Mouse (Mus musculus) embryonic facial prominence, embryonic 11.5 days (tissue): ENCODE data around the gene Prdm9. TPM values are rescaled to one million over a fixed set of nuclear protein-coding genes. Genes with fewer than 3 reads are reported as not detected.
A peak's percentile ranks its signal among the peaks of the same experiment; 100 is the strongest.
"Not testable (repeated sequence)": the region's sequence is repeated elsewhere in the genome, so short reads cannot be mapped to it uniquely, and the experiment has no call there.

Experiments used
- ATAC-seq: fragments of 200-750 bp; cut with Nextera tagmentation; replicated peaks from 2 replicates; pipeline ENCODE4 v1.8.0; 2017; ENCODE audit warnings: low read depth; ENCODE audit not compliant: insufficient number of reproducible peaks, low FRiP score, low TSS enrichment
- DNase-seq: peaks from one replicate; pipeline ENCODE4 v3.0.0-alpha.2; 2015; ENCODE audit warnings: low spot score
- H3K27ac ChIP-seq: fragments of 300-500 bp; sonication (generic); replicated peaks from 2 replicates; pipeline ENCODE4 v1.5.1; 2014; ENCODE audit warnings: mild to moderate bottlenecking, low read depth, low read length, control low read depth
- H3K27me3 ChIP-seq: fragments of 300-500 bp; sonication (generic); 2 replicates; pipeline ENCODE4 v1.6.1; 2014; ENCODE audit warnings: mild to moderate bottlenecking, low read length, moderate library complexity, mixed read lengths; ENCODE audit not compliant: control insufficient read depth, insufficient read depth
- H3K36me3 ChIP-seq: fragments of 300-500 bp; sonication (generic); replicated peaks from 2 replicates; pipeline ENCODE4 v1.6.1; 2014; ENCODE audit warnings: low read depth, mild to moderate bottlenecking, low read length, moderate library complexity, mixed read lengths; ENCODE audit not compliant: control insufficient read depth, insufficient read depth
- H3K4me1 ChIP-seq: fragments of 300-500 bp; sonication (generic); 2 replicates; pipeline ENCODE4 v1.6.1; 2014; ENCODE audit warnings: low read length, mixed read lengths; ENCODE audit not compliant: control insufficient read depth, insufficient read depth
- H3K4me2 ChIP-seq: fragments of 300-500 bp; sonication (generic); 2 replicates; pipeline ENCODE4 v1.6.1; 2014; ENCODE audit warnings: low read depth, mild to moderate bottlenecking, control low read depth, low read length, moderate library complexity
- H3K4me3 ChIP-seq: fragments of 300-500 bp; sonication (generic); 2 replicates; pipeline ENCODE4 v1.5.1; 2014; ENCODE audit warnings: low read depth, low read length, control low read depth
- H3K9ac ChIP-seq: fragments of 300-500 bp; sonication (generic); replicated peaks from 2 replicates; pipeline ENCODE4 v1.6.1; 2014; ENCODE audit warnings: mild to moderate bottlenecking, control low read depth, low read length
- H3K9me3 ChIP-seq: fragments of 300-500 bp; sonication (generic); replicated peaks from 2 replicates; pipeline ENCODE4 v1.6.1; 2016; ENCODE audit warnings: mild to moderate bottlenecking, low read length, inconsistent platforms, mixed read lengths; ENCODE audit not compliant: control insufficient read depth
- WGBS: fragments of 180-500 bp; shearing (Covaris S2); extraction: QIAGEN DNeasy Blood & Tissue Kit; methylation state at CpG from one replicate; pipeline ENCODE4 v1.1.7; 2014; 5-methylcytosine and 5-hydroxymethylcytosine counted together
- polyA plus RNA-seq: library from polyadenylated mRNA; unstranded; fragments of >200 nt; fragmentation: Nextera tagmentation; extraction: Ambion mirVana; gene quantifications from 2 replicates; pipeline ENCODE4 v1.2.1, GENCODE M21; 2014

The Prdm9 gene
- polyA plus RNA-seq, 1 experiment from 2014 or later: 0.94 TPM

- H3K27ac ChIP-seq, H3K4me3 ChIP-seq, H3K4me2 ChIP-seq, H3K27me3 ChIP-seq, H3K9ac ChIP-seq, DNase-seq, H3K4me1 ChIP-seq, H3K9me3 ChIP-seq, ATAC-seq, H3K36me3 ChIP-seq: not testable (repeated sequence)
- 61% methylated on average over 4 of the region's 4 CpGs for WGBS
Measured at GRCm38 (mm10) chr17:15543868-15544267, 20.3 kb downstream of the Prdm9 start.

DNA sequence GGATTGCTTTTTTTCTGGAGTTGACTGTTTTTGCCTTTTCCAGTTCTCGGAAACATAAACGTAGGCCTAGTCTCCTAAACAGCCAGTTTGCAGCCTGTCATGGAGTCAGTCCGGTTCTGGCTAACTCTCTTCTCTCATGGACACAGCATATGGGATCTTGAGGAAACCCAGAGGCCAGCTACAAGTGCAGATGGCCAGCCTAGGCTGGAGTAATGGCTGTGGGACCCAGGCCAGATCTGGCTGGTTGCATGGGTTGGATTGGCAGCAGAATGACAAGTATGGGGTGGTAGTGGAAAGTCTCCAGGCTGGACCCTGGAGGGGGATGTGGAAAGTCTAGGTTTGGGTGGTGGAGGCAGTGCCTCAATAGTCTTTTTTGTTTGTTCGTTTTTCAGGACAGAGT is 23.8 kb downstream of the Prdm9 start:
- Histone ChIP-seq H3K4me3 (no peak overlapping the region), H3K4me1 (no peaks in the 10 kb centered on the region), H3K27me3 (peaks cover 7% of the 10 kb centered on the region; the same call in 1 of the 2 replicates), H3K9ac (no peak overlapping the region), H3K9me3 (no peaks in the 10 kb centered on the region), H3K27ac (no peak overlapping the region), H3K36me3 (no peaks in the 10 kb centered on the region), H3K4me2 (no peak overlapping the region)
- ATAC-seq: no peak
- no peak for DNase-seq
- 81% methylated on average over 4 of the region's 4 CpGs for WGBS

GRCm38 (mm10) chr17:15536457-15536904 is 27.7 kb downstream of the Prdm9 start:
- Histone ChIP-seq H3K9ac (peak overlapping the region; percentile 65), H3K36me3 (no peaks in the 10 kb centered on the region), H3K9me3 (no peaks in the 10 kb centered on the region), H3K4me3 (peak overlapping the region; percentile 43), H3K4me1 (no peaks in the 10 kb centered on the region), H3K27ac (no peak overlapping the region), H3K27me3 (peaks cover 9% of the 10 kb centered on the region; the same call in 1 of the 2 replicates), H3K4me2 (peak overlapping the region; percentile 86)
- DNase-seq: peak; percentile 45
- under 1% methylated on average over 29 of the region's 33 CpGs for WGBS
- ATAC-seq: 0 out of 2 replicates have a peak, but pooled peaks have one; percentile 44

DNA sequence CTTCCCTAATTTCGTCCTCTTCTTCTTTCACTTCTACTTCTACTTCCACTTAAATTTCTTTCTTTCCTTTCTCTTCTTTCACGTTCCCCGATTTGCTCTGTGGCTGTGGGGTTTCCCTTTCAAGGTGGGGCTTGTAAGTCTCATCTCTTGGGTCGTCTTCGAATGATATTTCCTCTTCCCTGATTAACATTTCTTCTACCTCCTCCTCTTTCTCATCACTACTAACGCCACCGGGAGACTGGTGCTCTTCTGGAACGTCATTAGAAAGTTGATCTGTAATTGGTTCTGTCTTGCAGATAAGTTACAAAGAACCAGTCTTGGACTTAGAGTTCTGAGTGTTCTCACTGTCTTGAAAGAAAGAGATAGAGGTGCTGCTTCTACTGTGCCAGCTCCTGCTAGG is 28.2 kb downstream of the Prdm9 start:
- ATAC-seq (no peak), DNase-seq (no peak)
- Histone ChIP-seq H3K4me3 (peak overlapping the region; percentile 43), H3K4me2 (peak overlapping the region; percentile 86), H3K36me3 (no peaks in the 10 kb centered on the region), H3K9me3 (no peaks in the 10 kb centered on the region), H3K9ac (no peak overlapping the region), H3K4me1 (no peaks in the 10 kb centered on the region), H3K27ac (no peak overlapping the region), H3K27me3 (peaks cover 9% of the 10 kb centered on the region; the same call in 1 of the 2 replicates)
- 14% methylated on average over 8 of the region's 8 CpGs for WGBS

- Histone ChIP-seq H3K4me3 (no peak overlapping the region), H3K9me3 (no peaks in the 10 kb centered on the region), H3K27ac (no peak overlapping the region), H3K27me3 (peaks cover 9% of the 10 kb centered on the region; the same call in 1 of the 2 replicates), H3K4me1 (no peaks in the 10 kb centered on the region), H3K36me3 (no peaks in the 10 kb centered on the region), H3K4me2 (no peak overlapping the region), H3K9ac (no peak overlapping the region)
- DNase-seq: no peak
- ATAC-seq: no peak
- WGBS: 66% methylated on average over 11 of the region's 11 CpGs
Measured at GRCm38 (mm10) chr17:15535162-15535800, 28.9 kb downstream of the Prdm9 start.

GRCm38 (mm10) chr17:15530141-15530540 is 34.0 kb downstream of the Prdm9 start:
- H3K27me3 ChIP-seq: no peaks in the 10 kb centered on the region
- H3K4me2 ChIP-seq: no peak overlapping the region
- 8% methylated on average over 5 of the region's 5 CpGs for WGBS
- no peak for ATAC-seq
- peak; percentile 73 for DNase-seq
- H3K9ac ChIP-seq: no peak overlapping the region
- H3K4me3 ChIP-seq: no peak overlapping the region
- no peaks in the 10 kb centered on the region for H3K36me3 ChIP-seq
- H3K9me3 ChIP-seq: no peaks in the 10 kb centered on the region
- no peak overlapping the region for H3K27ac ChIP-seq
- no peaks in the 10 kb centered on the region; the same call in 1 of the 2 replicates for H3K4me1 ChIP-seq

GRCm38 (mm10) chr17:15528887-15529286 is 35.3 kb downstream of the Prdm9 start:
- DNase-seq: no peak
- Histone ChIP-seq H3K9ac (no peak overlapping the region), H3K4me3 (no peak overlapping the region), H3K36me3 (no peaks in the 10 kb centered on the region), H3K27ac (no peak overlapping the region), H3K4me1 (no peaks in the 10 kb centered on the region; the same call in 1 of the 2 replicates), H3K27me3 (no peaks in the 10 kb centered on the region), H3K9me3 (no peaks in the 10 kb centered on the region), H3K4me2 (no peak overlapping the region)
- 81% methylated on average over 2 of the region's 2 CpGs for WGBS
- ATAC-seq: no peak

DNA sequence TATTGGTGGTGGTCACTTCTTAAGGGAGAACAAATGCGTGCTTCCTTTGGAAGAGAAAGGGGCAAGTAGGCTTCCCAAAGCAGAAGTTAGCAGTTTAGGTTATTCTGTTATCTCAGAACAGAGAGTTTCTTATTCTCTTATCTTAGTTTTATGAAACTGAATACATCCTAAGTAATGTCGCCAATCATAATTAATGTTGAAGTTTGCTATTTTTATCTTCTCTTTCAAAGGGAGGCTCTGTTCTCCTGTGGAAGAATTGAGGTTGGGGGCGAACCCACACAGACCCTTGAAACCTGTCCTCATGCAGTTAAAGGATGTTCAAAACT is 36.4 kb downstream of the Prdm9 start:
- WGBS: 63% methylated on average over 3 of the region's 3 CpGs
- H3K9ac ChIP-seq: no peak overlapping the region
- ATAC-seq: no peak
- peak overlapping the region; percentile 84 for H3K4me3 ChIP-seq
- no peaks in the 10 kb centered on the region for H3K27me3 ChIP-seq
- H3K9me3 ChIP-seq: no peaks in the 10 kb centered on the region
- no peaks in the 10 kb centered on the region for H3K36me3 ChIP-seq
- no peak overlapping the region for H3K27ac ChIP-seq
- DNase-seq: no peak
- no peaks in the 10 kb centered on the region; the same call in 1 of the 2 replicates for H3K4me1 ChIP-seq
- peak overlapping the region; percentile 76 for H3K4me2 ChIP-seq
